Mouse (Mus musculus): ENCODE data around the gene Praf2. TPM values are rescaled to one million over a fixed set of nuclear protein-coding genes. Genes with fewer than 3 reads are reported as not detected.

Praf2 gene
- total and polyA plus RNA-seq, 3 experiments: 19.1 to 60.1 TPM; not detected in 1

- Histone ChIP-seq H3K4me3 (ENCODE audit: control insufficient read depth in 1 of 2, insufficient read depth in 1 of 2, low read depth in 2 of 2, low read length in 2 of 2) (peak within 1 kb of the TSS; percentile 72 to 75), H3K9me3 (replicated peaks; ENCODE audit: insufficient read depth, low read length) (no peaks in the 10 kb centered on the region), H3K79me2 (ENCODE audit: control insufficient read depth, insufficient read depth, low read length, poor library complexity) (peaks cover 18% of the 10 kb centered on the region), H3K4me1 (ENCODE audit: control insufficient read depth in 1 of 2, insufficient read depth in 2 of 2, low read length in 2 of 2) (peaks cover 8 to 24% of the 10 kb centered on the region in 2 experiments), H3K9ac (ENCODE audit: control insufficient read depth, low read depth, low read length, poor library complexity, severe bottlenecking) (peak within 1 kb of the TSS; percentile 63), H3K36me3 (ENCODE audit: control insufficient read depth in 1 of 2, insufficient read depth in 2 of 2, low read length in 2 of 2) (peaks cover 2 to 15% of the 10 kb centered on the region in 2 experiments; a peak in 3 of 4 replicates), H3K27ac (ENCODE audit: control insufficient read depth, low read depth, low read length) (peak within 1 kb of the TSS; percentile 86), H3K27me3 (ENCODE audit: control insufficient read depth in 1 of 2, insufficient read depth in 2 of 2, low read length in 2 of 2) (no peaks in the 10 kb centered on the region)
- TF ChIP-seq NELFE (IDR thresholded peaks at IDR 0.05; ENCODE audit: low read depth, low read length) (peak; percentile 75), ETS1 (IDR thresholded peaks at IDR 0.05; ENCODE audit: low read depth, low read length) (0 out of 2 replicates have a peak, but pooled peaks have one; percentile 32), CHD1 (IDR thresholded peaks at IDR 0.05; ENCODE audit: low read depth, low read length) (no peak), TCF12 (IDR thresholded peaks at IDR 0.05; ENCODE audit: low read depth, low read length) (0 out of 2 replicates have a peak, but pooled peaks have one; percentile 13), RCOR1 (IDR thresholded peaks at IDR 0.05; ENCODE audit: low read depth, low read length) (no peak), E2F4 (IDR thresholded peaks at IDR 0.05; ENCODE audit: borderline replicate concordance, low read depth, low read length) (no peak), MYC (IDR thresholded peaks at IDR 0.05; ENCODE audit: low read depth, low read length) (no peak; the same call in 1 of the 2 replicates), HCFC1 (IDR thresholded peaks at IDR 0.05; ENCODE audit: low read depth, low read length) (peak; percentile 73), UBTF (IDR thresholded peaks at IDR 0.05; ENCODE audit: borderline replicate concordance, insufficient read depth, low read depth, low read length) (no peak), MEF2A (IDR thresholded peaks at IDR 0.05; ENCODE audit: extremely low read depth, insufficient replicate concordance, low read depth, low read length, poor library complexity, severe bottlenecking) (no peak), ZKSCAN1 (IDR thresholded peaks at IDR 0.05; ENCODE audit: low read depth, low read length) (no peak), ZMIZ1 (IDR thresholded peaks at IDR 0.05; ENCODE audit: low read depth, low read length) (peak; percentile 75; the same call in 1 of the 2 replicates), GABPA (IDR thresholded peaks at IDR 0.05; ENCODE audit: low read depth, low read length) (no peak), SIN3A (IDR thresholded peaks at IDR 0.05; ENCODE audit: low read length) (peak; percentile 70), JUND (IDR thresholded peaks at IDR 0.05; ENCODE audit: low read depth, low read length) (no peak), CHD2 (IDR thresholded peaks at IDR 0.05; ENCODE audit: low read length) (no peak), USF1 (IDR thresholded peaks at IDR 0.05; ENCODE audit: low read depth, low read length) (0 out of 2 replicates have a peak, but pooled peaks have one; percentile 5), MAX (IDR thresholded peaks at IDR 0.05; ENCODE audit: low read length) (peak; percentile 12; the same call in 1 of the 2 replicates), RAD21 (IDR thresholded peaks at IDR 0.05; ENCODE audit: low read depth, low read length) (no peak), MYB (IDR thresholded peaks at IDR 0.05; ENCODE audit: low read depth, low read length) (no peak), SMC3 (IDR thresholded peaks at IDR 0.05; ENCODE audit: low read depth, low read length) (no peak), MAZ (IDR thresholded peaks at IDR 0.05; ENCODE audit: low read depth, low read length) (peak; percentile 85; the same call in 1 of the 2 replicates), GATA1 (IDR thresholded peaks at IDR 0.05; ENCODE audit: low read depth, low read length) (no peak), POLR2AphosphoS2 (IDR thresholded peaks at IDR 0.05; ENCODE audit: low read length) (peak; percentile 50; the same call in 1 of the 2 replicates), POLR2A (IDR thresholded peaks at IDR 0.05; ENCODE audit: control insufficient read depth in 1 of 2, insufficient read depth in 1 of 2, low read depth in 1 of 2, low read length in 2 of 2, poor library complexity in 1 of 2) (peak in 1 of 2 experiments; percentile 80; a peak in 2 of 4 replicates), KAT2A (conservative IDR thresholded peaks at IDR 0.05; ENCODE audit: low read depth, low read length) (no peak), USF2 (IDR thresholded peaks at IDR 0.05; ENCODE audit: borderline replicate concordance in 1 of 2, insufficient read depth in 1 of 2, low read depth in 1 of 2, low read length in 2 of 2) (no peak), ELF1 (IDR thresholded peaks at IDR 0.05; ENCODE audit: low read depth, low read length) (peak; percentile 61), ZNF384 (IDR thresholded peaks at IDR 0.05; ENCODE audit: low read depth, low read length) (peak; percentile 73)
- DNase-seq (ENCODE audit: low read depth, low spot score): peak; percentile 99
Observed at GRCm38 (mm10) chrX:7762137-7762920, 34.1 kb downstream of the Praf2 start, which contains the start of gene Tfe3. Gene Tfe3, plus strand, starts transcription at chrX:7762560.
